Mouse (Mus musculus) liver, embryonic 11.5 days (tissue): ENCODE measurements around the gene 1110004F10Rik. TPM values are rescaled to one million over a fixed set of nuclear protein-coding genes. Genes with fewer than 3 reads are reported as not detected.

Experiments used
- ATAC-seq: fragments of 200-750 bp; cut with Nextera tagmentation; replicated peaks from 2 replicates; pipeline ENCODE4 v1.8.0; 2017; ENCODE audit warnings: moderate number of reproducible peaks, mild to moderate bottlenecking, moderate TSS enrichment, moderate library complexity; ENCODE audit not compliant: low FRiP score
- DNase-seq: peaks from one replicate; pipeline ENCODE4 v3.0.0-alpha.2; 2017; ENCODE audit warnings: low spot score
- H3K27ac ChIP-seq: fragments of 300-500 bp; sonication (generic); 2 replicates; pipeline ENCODE4 v1.5.1; 2014; ENCODE audit warnings: mild to moderate bottlenecking, low read depth, low read length, control low read depth
- H3K27me3 ChIP-seq: fragments of 300-500 bp; sonication (generic); replicated peaks from 2 replicates; pipeline ENCODE4 v1.6.1; 2014; ENCODE audit warnings: low read length, mixed read lengths; ENCODE audit not compliant: control insufficient read depth, insufficient read depth
- H3K36me3 ChIP-seq: fragments of 300-500 bp; sonication (generic); 2 replicates; pipeline ENCODE4 v1.6.1; 2014; ENCODE audit warnings: mild to moderate bottlenecking, low read length, moderate library complexity, mixed read lengths; ENCODE audit not compliant: control insufficient read depth, insufficient read depth
- H3K4me1 ChIP-seq: fragments of 300-500 bp; sonication (generic); replicated peaks from 2 replicates; pipeline ENCODE4 v1.6.1; 2014; ENCODE audit warnings: low read length, mixed read lengths; ENCODE audit not compliant: control insufficient read depth, insufficient read depth
- H3K4me2 ChIP-seq: fragments of 300-500 bp; sonication (generic); 2 replicates; pipeline ENCODE4 v1.6.1; 2014; ENCODE audit warnings: mild to moderate bottlenecking, control low read depth, moderate library complexity
- H3K4me3 ChIP-seq: fragments of 300-500 bp; sonication (generic); 2 replicates; pipeline ENCODE4 v1.5.1; 2014; ENCODE audit warnings: low read depth, low read length, control low read depth
- H3K9ac ChIP-seq: fragments of 300-500 bp; sonication (generic); 2 replicates; pipeline ENCODE4 v1.6.1; 2014; ENCODE audit warnings: low read depth, low read length, control low read depth
- H3K9me3 ChIP-seq: fragments of 300-500 bp; sonication (generic); 2 replicates; pipeline ENCODE4 v1.6.1; 2016; ENCODE audit warnings: low read length, inconsistent platforms, mixed read lengths; ENCODE audit not compliant: control insufficient read depth
- WGBS: fragments of 180-500 bp; shearing (Covaris S2); extraction: QIAGEN DNeasy Blood & Tissue Kit; methylation state at CpG from one replicate; pipeline ENCODE4 v1.1.7; 2014; 5-methylcytosine and 5-hydroxymethylcytosine counted together
- polyA plus RNA-seq: library from polyadenylated mRNA; unstranded; fragments of >200 nt; fragmentation: Nextera tagmentation; extraction: Ambion mirVana; gene quantifications from 2 replicates; pipeline ENCODE4 v1.2.1, GENCODE M21; 2014

Gene 1110004F10Rik
- polyA plus RNA-seq, 1 experiment from 2014 or later: 247 TPM

GRCm38 (mm10) chr7:116033371-116034241 lies 5.6 kb upstream of the 1110004F10Rik start:
- peaks cover 18% of the 10 kb centered on the region for H3K4me1 ChIP-seq
- peaks cover 69% of the 10 kb centered on the region for H3K27me3 ChIP-seq
- no peak overlapping the region for H3K27ac ChIP-seq
- H3K4me2 ChIP-seq: peak overlapping the region; percentile 95
- H3K9ac ChIP-seq: peak overlapping the region; percentile 15; the same call in 1 of the 2 replicates
- under 1% methylated on average over 54 of the region's 54 CpGs for WGBS
- peak overlapping the region; percentile 62 for H3K4me3 ChIP-seq
- H3K36me3 ChIP-seq: no peaks in the 10 kb centered on the region
- ATAC-seq (peak; percentile 19; the same call in 1 of the 2 replicates), DNase-seq (peak; percentile 66)
- H3K9me3 ChIP-seq: no peaks in the 10 kb centered on the region

- Histone ChIP-seq H3K4me2 (peak overlapping the region; percentile 95), H3K9me3 (no peaks in the 10 kb centered on the region), H3K4me3 (peak overlapping the region; percentile 62), H3K27me3 (peaks cover 76% of the 10 kb centered on the region), H3K4me1 (peaks cover 18% of the 10 kb centered on the region), H3K36me3 (no peaks in the 10 kb centered on the region), H3K9ac (no peak overlapping the region), H3K27ac (no peak overlapping the region)
- peak; percentile 60 for DNase-seq
- no peak for ATAC-seq
- WGBS: 2% methylated on average over 25 of the region's 25 CpGs
These were observed 4.9 kb upstream of the 1110004F10Rik start for GRCm38 (mm10) chr7:116034282-116034758.

- Histone ChIP-seq H3K9me3 (no peaks in the 10 kb centered on the region), H3K4me2 (no peak overlapping the region), H3K27ac (no peak overlapping the region), H3K4me1 (peaks cover 22% of the 10 kb centered on the region), H3K4me3 (no peak overlapping the region), H3K36me3 (no peaks in the 10 kb centered on the region), H3K27me3 (peaks cover 74% of the 10 kb centered on the region), H3K9ac (no peak overlapping the region)
- 51% methylated on average over 4 of the region's 4 CpGs for WGBS
- DNase-seq (no peak), ATAC-seq (no peak)
These were observed 3.7 kb upstream of the 1110004F10Rik start for GRCm38 (mm10) chr7:116035504-116035903.

DNA sequence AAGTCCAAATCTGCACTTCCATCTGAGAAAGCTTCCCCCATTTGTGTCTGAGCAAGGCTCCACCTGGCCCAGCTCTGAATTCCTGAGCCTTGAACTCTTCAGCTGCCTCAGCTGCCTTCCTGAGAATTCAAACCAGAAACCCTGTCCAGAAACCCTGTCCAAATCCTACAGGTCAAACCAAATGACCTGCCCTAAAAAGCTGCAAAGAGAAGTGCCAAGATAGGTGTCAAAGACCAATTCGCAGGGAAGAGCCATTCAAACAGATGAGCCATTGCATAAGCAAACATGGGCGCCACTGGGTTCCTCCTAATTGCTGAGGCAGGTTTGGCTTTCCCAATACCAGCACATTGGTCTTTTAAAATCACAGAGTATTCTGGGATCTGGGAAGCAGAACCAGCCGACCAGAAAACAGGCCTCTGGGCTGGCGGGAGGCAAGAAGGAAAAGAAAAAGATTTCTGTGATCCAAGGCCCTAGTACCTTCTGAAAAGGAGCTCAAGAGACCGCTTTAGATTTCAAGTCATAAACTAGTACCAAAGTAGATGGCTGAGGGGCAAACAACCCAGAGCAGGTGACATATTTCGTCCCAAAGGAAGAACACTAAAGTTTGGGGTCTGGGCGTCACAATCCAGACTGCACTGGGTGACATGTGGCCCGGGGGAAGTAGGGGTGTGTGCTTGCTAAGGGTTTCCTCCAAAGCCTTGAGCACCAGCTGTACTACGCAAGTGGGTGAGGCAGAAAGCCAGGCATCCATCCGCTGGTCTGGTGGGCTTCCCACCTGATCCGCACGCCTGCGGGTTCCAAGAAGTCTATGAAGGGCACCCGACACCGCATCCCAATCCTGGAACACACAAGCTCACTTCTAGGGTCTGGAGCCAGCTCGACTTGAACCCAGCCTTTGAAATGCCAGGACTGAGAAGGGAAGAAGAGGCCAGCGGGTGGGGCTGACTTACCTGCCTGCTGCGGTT lies 2.3 kb upstream of the 1110004F10Rik start:
- no peak overlapping the region; the same call in 1 of the 2 replicates for H3K4me2 ChIP-seq
- WGBS: 20% methylated on average over 18 of the region's 18 CpGs

GRCm38 (mm10) chr7:116038024-116038423 lies 1.2 kb upstream of the 1110004F10Rik start:
- H3K4me3 ChIP-seq: peak overlapping the region; percentile 10; the same call in 1 of the 2 replicates
- peaks cover 69% of the 10 kb centered on the region for H3K27me3 ChIP-seq
- H3K4me1 ChIP-seq: peaks cover 15% of the 10 kb centered on the region
- H3K9ac ChIP-seq: no peak overlapping the region
- no peak overlapping the region for H3K27ac ChIP-seq
- no peaks in the 10 kb centered on the region for H3K9me3 ChIP-seq
- H3K36me3 ChIP-seq: no peaks in the 10 kb centered on the region
- WGBS: 2% methylated on average over 13 of the region's 13 CpGs
- no peak for ATAC-seq
- peak overlapping the region; percentile 87 for H3K4me2 ChIP-seq
- peak; percentile 32 for DNase-seq

More for the DNA sequence above, 2.3 kb upstream of the 1110004F10Rik start:
- Histone ChIP-seq H3K4me1 (peaks cover 15% of the 10 kb centered on the region), H3K27ac (no peak overlapping the region), H3K4me3 (no peak overlapping the region), H3K9me3 (no peaks in the 10 kb centered on the region), H3K36me3 (no peaks in the 10 kb centered on the region), H3K27me3 (peaks cover 70% of the 10 kb centered on the region), H3K9ac (no peak overlapping the region)
- ATAC-seq (no peak), DNase-seq (peak; percentile 35)

- Histone ChIP-seq H3K9me3 (no peaks in the 10 kb centered on the region), H3K4me1 (peaks cover 14% of the 10 kb centered on the region), H3K27me3 (peaks cover 64% of the 10 kb centered on the region), H3K36me3 (no peaks in the 10 kb centered on the region), H3K9ac (peak within 1 kb of the TSS; percentile 6), H3K4me3 (peak within 1 kb of the TSS; percentile 47), H3K4me2 (peak within 1 kb of the TSS; percentile 87), H3K27ac (no peak within 1 kb of the TSS)
- no peak for ATAC-seq
- DNase-seq: peak; percentile 32
- WGBS: 2% methylated on average over 11 of the region's 11 CpGs
These were observed 686 bp upstream of the 1110004F10Rik start, which contains the start of gene Sox6 for GRCm38 (mm10) chr7:116038511-116038910. Gene Sox6, minus strand, starts transcription at chr7:116038796.

GRCm38 (mm10) chr7:116039538-116040466 lies 605 bp downstream of the 1110004F10Rik start:
- WGBS: under 1% methylated on average over 48 of the region's 48 CpGs
- no peaks in the 10 kb centered on the region for H3K9me3 ChIP-seq
- H3K9ac ChIP-seq: peak overlapping the region; percentile 6
- ATAC-seq: peak; percentile 78
- no peak overlapping the region for H3K27ac ChIP-seq
- peak; percentile 78 for DNase-seq
- H3K4me3 ChIP-seq: peak overlapping the region; percentile 47
- H3K36me3 ChIP-seq: no peaks in the 10 kb centered on the region
- H3K4me2 ChIP-seq: peak overlapping the region; percentile 87
- H3K4me1 ChIP-seq: peaks cover 4% of the 10 kb centered on the region
- H3K27me3 ChIP-seq: peaks cover 52% of the 10 kb centered on the region
